Mouse (Mus musculus) induced T-regulatory cell, adult 2 months (primary cell): Measurements from ENCODE around the gene Abraxas1.
A peak's percentile ranks its signal among the peaks of the same experiment; 100 is the strongest.

Source experiments
- DNase-seq: peaks from one replicate; pipeline ENCODE4 v3.0.0-alpha.2; 2012; ENCODE audit warnings: low read depth

Gene Abraxas1

DNA sequence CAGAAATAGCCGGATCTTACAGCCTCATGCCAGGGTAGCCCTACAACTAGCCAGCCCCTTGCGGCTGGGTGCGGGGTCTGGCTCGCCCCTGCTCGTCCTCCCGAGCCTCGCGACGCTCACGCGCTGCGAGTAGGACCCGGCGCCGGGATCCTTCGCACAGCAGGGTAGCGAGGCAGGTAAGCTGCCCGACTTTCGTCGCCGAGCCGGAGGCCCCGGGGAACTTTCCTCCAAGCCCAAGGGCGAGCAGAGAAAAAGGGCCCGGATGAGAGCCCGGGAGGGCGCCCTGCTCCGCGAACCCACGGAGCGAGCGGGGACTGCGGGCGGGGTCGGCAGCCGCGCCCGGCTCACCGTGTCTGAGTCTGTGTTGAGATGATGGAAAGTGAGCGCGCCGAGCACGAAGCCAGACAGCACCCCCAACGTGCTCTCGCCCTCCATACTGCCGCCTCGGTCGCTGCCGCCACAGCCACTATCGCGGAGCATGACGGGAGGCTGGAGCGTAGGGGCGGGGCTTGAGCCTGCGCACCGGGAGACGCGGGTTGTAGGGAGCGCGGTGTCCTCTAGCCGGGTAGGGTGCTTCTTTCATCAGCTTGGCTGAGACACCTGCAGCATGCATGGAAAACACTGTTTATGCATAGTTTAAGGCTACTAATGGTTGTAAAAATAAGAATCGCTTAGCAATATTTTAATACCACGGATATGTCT lies at the start of gene Abraxas1:
Abraxas1 (minus strand) TSS at position 483 of the 702 bp plus-strand sequence.
- peak; percentile 89 for DNase-seq

DNA sequence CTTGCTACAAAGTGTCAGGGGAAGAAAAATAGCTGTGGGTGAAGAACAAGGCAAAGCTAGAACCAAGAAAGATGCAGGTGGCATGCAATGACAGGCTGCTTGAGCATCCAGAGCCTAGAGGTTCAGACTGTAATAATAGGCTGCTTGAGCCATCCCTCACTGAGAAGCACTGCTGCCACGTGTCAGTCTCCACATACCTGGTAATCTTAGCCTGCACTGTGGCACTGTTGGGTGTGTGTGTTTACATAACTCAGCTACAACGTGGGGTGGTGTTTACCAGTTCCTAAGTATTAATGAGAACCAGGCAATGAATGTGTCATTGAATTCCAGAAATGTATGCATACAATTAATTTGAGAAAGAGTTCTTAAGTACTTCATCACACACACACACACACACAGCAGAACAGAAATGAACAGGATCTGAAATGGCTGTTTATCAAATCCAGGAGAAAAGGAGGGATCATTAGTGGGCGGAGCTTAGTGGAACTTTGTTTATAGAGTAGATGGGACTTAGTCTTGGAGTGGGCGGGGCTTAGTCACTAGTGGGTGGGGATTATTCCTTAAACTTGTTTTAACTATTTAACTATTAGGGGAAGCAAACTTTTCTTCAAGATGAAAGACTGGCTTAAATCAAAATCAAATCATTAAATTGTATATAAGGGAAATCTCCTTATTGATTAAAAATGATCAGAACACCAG lies 48.6 kb upstream of the Abraxas1 start:
- no peak for DNase-seq

DNA sequence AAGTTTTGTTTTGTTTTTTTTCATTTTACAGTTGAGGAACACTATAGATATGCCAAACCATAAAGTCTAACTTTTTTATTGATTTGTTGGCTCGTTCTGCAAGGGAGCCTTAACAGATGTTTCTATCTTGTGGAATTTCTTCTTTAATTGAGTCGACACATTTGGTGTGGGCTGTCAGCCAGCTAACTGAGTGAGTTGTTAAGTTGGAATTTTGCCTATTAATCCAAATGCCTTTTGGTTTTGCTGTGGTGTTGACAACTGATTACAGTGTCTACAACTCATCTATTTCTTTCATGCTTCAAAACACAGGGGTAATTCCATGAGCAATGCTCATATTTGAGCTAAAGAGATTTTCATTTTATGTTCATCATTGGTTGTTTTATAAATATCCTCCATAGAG lies 45.4 kb upstream of the Abraxas1 start:
- no peak for DNase-seq

DNA sequence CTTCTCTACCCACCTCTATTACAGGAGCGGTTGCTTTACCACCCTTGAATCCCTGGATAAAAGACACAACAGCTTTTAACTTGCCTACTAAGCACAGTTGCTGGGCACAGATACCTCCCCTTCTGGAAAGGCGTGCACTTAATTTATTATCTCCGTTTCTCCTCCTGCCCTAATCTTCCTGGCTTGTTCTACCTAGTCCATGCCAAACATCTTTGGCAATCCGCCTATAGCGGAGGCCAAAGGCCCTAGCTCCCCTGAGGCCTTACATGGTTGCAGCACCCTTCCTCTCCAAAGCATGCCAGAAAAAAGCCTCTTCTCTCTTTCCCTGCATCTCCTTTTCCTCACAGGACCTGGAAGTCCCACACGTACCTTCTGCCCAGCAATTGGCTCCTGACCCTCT lies 43.7 kb upstream of the Abraxas1 start:
- no peak for DNase-seq

DNA sequence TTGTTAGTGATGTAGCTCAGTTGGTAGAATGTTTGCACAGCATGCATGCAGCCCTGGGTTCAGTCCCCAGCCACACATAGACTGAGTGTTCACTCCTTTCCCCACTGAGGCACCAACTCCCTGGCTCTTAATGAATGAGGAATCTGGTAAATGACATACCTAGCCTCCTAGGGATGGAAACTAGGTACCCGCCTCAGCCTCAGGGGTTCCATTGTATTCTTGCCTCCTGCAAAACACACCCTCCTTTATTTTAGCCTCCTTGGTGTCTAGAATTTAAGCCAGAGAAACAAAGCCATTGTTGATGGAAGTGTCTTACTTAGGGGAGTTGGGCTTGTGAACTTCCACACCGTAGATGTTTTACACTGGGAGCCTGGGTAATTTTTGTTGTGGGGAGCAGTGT lies 42.3 kb upstream of the Abraxas1 start:
- DNase-seq, result no peak

DNA sequence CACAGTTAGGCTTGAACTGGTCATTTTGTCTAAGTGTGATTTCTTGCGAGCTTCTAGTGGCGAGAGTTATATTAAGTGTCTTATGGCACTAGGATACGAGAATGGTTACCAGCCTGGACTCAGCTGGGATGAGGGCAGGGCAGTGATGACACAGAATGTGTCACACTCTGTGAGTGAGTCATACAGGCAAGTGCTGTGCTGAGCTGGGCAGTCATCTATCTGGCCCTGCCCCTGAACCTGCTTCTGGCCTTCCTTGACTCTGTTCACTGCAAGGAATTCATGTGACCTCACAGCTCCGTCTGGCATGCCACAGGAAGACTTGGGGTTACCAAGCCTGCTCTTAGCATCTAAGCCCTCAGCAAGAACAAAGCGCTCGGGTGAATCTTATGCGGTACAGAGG lies 41.0 kb upstream of the Abraxas1 start:
- DNase-seq, result no peak

DNA sequence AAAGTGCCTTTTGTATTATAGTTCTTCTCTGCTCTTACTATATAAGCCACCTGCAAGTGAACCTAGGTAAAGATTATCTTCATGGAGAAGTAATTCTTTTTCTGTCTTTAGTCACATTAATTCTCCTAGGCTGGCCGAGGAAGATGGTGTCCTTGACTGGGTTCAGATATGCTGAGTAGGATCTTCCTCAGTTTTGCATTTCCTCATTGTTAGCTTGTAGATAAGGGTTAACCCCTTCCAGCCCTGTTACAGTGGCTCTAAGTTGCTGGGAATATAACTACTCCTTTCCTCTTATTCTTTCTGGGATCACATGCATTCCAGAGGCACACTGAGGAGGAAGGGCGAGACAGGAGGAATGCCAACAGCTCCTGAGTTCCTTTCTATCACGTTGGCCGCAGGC lies 40.4 kb upstream of the Abraxas1 start:
- DNase-seq, result no peak

DNA sequence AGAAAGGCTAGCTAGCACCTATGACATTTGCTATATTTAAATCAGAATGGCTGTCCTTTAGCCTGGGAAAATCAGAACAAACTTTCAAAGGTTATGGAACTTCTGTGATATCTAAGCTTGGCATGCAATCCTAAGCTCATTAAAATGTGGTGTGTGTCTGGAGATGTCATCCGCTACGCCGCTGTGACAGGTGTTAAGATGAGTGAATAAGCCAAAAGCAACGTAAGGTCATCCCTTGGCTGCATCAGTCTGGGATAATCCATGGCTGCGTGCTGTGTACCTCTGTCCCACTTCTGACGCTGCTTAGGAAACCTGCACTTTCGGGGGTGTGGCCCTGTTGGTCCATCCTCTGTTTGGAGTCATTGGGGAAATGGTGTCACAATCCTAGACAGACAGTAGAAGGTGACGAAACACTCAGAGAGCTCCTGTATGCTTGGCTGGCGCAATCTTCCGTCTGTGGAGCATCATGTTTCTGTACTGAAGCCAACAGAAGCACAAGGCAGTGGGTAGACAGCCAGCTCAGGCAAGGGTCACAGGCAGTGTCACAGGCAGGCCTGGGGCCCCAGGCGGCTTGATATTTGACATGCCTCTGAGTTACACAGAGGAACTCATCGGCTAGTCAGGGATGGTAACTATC lies 39.8 kb upstream of the Abraxas1 start:
- no peak for DNase-seq

DNA sequence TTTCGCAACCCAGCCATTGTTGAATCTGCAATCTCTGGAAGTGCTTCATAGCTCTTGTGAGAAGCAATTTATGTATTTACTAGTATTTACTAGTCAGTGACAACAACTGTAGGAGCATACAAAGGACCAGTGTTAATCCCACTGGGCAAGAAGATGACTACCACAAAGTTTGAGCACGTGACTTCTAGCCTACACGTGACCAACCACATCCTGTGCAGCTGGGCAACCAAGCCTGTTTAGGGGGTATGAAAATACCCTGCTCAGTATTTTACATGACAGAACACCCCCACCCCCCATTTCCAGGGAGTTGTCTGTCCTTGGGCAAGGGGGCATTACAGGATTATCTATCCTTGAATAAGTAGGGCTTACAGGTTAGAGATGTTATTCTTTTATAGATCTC lies 35.8 kb upstream of the Abraxas1 start:
- no peak for DNase-seq

DNA sequence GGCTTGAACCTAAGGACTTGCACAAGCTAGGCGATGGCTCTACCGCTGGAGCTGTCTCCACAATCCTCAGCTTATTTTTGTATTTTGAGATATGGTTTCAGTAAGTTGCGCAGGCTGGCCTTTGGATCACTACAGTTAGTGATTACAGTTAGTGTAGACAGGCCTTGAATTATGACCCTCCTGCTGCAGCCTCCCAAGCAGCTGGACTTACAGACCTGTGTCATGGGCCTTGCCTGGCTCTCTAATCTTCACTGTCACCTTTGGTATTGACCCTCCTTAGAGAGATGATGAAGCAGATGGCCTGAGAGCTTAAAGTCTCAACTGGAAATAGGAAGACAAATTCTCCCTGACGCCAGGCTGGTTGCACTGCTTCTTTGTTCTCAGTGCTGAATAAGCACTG lies 33.2 kb upstream of the Abraxas1 start:
- DNase-seq, result no peak

DNA sequence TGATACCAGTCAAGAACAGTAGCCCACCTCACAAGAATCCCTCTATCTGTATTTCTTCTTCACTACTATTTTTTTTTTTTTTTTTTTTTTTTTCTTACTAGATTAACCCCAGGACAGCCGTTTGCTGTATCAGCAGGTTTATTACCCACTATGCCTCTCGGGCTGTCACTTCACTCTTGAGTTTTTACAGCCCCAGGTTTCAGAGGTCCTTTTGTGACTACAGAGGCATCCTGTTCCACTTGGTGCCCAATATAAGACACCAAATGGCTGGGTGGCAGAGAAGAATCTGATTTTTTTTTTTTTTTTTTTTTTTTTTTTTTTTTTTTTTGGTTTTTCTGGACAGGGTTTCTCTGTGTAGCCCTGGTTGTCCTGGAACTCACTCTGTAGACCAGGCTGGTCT lies 26.4 kb upstream of the Abraxas1 start:
- DNase-seq, result no peak

DNA sequence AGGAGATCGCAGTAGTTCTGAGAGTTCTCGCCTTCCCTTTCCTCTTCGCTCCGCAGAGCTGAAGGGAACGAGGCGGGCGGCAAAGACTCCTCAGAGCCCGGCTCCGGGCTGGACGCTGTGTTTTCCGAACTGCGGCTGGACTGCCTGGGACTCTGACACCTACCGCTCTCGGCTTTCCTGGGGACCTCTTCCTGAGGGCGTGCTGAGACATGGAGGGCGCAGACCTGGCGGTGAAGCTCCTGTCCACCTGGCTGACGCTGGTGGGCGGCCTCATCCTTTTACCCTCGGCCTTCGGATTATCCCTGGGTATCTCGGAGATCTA lies 25.8 kb upstream of the Abraxas1 start:
- DNase-seq, result no peak

DNA sequence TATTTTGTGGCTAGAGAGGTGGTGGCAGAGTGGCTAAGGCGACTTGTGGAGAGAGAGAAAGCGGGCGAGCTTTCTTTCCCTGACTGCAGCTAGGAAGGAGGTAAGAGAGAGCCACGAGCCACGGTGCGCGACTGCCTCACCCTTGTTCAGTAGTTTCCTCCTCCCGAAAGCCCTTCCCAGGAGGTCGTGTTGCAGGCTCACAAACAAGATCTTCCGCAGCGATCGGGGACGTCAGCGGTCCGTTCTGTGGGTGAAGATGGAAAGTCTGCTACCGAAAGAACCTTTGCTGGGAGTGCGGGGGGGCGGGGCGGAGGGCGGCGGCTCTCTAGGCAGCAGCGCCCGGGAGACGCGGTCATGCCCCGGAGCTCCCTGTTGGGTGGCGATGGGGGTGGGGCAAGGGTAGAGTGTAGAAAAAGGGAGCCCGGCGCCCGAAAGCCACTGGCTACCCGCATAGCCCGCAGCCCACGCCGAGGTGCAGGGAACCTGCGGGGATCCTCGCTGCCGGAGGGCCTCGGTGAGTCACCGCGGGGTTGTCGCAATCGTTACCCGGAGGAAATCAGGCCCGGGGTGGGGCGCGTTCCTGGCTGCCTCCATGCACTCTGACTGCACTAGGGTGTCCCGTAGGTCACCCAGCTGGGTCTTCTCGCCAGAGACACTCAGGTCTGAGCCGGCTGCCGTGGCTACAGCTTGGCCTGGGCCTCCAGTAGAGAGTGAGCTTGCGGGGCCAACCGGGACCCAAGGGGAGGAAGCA lies 25.3 kb upstream of the Abraxas1 start:
- peak; percentile 76 for DNase-seq

DNA sequence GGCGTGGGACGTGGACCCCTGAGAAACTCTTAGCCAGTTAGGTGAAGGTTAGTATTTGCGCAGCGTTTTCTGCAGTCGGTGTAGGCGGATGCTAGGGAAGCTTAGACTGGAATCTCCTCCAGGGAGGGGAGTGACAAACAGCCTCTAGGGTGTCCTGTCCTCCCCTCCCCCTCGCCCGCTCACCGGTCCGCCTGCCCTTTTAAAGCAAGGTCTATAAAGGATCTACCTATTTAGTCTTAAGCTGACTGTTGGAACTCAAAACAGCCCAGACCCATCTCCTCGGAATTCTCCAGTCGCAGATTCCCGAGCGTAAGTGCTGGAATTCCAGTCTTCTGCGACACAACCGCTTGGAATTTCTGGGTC lies 24.7 kb upstream of the Abraxas1 start, which contains the start of gene Gpat3:
Gpat3 (plus strand) TSS at position 229 of the 363 bp plus-strand sequence.
- no peak for DNase-seq

DNA sequence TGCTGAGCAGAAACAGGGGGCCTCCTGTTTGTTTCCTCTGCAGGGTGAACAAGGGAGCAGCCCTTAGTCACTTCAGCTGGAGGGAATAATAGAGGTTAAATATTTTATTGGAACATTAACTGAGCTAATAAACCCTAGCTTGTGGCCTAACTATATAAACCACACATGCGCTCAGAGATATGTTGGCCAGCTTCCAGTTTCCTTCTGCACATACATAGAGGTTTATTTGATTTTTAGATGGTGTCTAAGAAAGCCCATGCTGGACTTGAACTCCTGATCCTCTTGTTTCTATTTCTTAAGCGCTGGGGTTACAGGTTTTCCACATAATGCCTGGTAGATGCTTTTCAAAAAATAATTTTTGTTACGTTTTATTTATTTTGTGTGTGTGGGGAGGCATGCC lies 23.7 kb upstream of the Abraxas1 start:
- no peak for DNase-seq

DNA sequence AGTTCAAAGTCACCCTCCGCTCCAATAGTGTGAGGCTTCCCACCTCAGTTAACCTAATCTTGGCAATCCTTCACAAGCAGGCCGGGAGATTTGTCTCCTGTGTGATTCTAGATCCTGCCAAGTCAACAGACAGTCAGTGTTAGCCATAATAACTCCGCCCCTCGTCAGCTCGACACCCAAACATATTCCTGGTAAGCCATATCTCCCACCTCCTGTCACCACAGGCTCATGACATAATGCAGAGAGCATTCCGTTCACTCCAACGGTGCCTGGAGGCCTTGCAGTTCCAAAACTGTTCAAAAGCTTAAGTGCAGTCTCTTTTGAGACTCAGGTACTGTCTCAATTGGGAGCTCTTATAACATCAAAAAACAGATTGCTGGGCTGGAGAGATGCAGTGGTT lies 17.1 kb upstream of the Abraxas1 start:
- DNase-seq, result no peak

DNA sequence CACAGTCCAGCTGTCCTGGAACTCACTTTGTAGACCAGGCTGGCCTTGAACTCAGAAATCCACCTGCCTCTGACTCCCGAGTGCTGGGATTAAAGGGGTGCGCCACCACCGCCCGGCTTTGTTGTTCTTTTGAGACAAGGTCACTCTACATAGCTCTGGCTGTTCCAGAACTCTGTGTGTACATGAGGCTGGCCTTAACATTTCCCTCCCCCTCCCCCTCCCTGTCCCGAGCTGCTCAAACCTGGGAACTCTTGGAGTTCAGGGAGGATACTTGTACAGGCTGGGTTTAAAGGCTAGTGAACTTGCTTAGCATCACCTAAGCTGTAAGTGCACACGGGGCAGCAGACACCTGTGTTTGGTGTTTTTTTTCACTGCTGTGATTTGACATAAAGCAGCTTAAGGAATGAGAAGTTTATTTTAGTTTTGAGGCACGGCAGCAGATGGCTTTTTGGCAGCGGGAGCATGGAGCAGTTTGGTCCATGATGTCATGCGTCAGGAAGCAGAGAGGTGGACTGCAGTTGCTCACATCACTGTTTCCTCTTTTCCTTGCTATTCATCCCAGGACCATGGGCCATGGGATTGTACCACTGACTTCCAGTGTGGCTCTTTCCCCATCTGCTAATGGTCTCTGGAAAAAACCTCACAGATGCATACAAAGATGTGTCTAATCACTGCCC lies 15.2 kb upstream of the Abraxas1 start:
- DNase-seq, result no peak

DNA sequence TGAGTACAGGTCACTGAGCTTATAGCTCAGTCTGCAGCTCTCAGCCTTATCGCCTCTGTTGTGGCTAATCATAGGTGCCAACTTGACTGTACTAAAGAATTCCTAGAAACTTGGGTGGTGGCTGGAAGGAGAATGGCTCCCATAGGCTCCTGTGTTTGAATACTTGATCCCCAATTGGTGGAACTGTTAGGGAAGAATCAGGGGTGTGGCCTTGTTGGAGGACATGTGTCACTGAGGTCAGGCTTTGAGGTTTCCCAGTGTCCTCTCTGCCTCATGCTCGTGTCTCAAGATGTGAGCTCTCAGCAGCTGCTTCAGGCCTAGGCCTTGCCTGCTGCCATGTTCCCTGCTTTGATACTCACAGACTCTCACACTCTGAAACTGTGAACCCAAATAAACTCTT lies 13.1 kb upstream of the Abraxas1 start:
- DNase-seq, result no peak

DNA sequence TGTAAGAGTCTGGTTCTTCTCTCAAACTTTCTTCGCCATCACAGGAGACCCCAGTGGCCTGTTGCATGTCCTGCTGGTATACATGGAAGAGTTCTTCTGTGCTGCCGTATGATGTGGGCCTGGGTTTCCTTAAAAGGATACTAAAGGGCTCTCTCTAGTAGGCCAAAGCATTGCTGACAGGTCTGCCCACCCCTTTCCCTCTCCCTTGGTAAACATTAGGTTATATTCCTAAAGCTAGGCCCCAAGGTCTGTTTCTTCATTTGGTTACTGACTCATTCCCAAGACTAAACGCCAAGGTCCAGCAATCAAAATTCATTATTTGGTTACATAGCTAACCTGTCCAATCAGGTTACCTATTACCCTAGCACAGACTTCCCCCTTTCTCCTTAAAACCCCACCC lies 11.9 kb upstream of the Abraxas1 start:
- DNase-seq, result no peak

DNA sequence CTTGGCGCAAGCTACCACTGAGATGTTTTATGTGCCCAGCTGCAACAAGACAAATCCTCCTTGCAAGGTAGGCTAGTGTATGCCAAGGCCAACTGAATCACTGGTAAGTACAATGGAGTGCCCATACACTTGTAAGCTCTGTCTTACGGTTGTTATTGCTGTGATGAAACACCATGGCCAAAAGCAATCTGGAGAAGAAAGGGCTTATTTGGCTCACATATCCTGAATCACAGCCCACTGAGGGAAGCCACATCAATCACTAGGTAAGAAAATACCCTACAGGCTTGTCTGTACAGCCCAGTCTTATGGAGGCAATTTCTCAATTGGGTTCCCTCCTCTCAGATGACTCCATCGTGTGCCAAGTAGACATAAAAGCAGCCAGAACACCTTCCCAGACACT lies 7.9 kb upstream of the Abraxas1 start:
- DNase-seq, result no peak

DNA sequence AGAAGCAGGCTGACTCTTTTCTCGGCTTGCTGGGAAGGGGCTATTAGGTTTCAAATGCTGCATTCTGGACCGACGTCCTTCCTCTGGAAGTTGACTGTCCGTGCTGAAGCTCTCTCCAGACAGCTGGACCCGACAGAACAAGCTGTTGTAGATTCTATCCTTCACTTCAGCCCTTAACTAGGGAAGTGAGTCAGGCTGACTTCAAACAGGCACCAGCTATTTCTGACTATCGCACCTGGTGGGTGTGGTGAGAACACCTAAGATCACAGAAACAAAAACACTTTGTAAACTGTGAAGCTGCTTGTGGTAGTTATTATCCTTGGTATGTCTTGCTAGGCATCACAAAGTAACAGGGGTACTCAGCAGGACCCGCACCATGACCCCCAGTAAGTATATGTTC lies 5.8 kb upstream of the Abraxas1 start:
- no peak for DNase-seq

DNA sequence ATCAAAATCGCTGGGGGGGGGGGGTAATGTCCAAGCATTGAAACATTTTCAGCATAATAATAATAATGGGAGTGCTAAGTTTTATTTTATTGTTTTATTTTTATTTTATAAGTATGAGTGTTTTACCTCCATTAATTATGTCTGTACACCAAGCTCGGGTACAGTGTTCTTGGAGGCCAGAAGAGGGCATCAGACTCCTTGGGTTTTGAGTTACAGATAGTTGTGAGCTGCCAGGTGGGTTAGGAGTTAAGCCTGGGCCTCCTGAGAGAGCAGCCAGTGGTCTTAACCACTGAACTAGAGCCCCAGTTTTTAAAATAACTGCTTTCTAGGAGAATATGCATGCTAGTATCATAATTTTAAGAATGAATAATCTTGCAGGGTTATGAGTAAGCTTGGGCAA lies 5.2 kb upstream of the Abraxas1 start:
- DNase-seq, result peak; percentile 47
